Mouse (Mus musculus): ENCODE measurements around the gene Cage1. TPM values are rescaled to one million over a fixed set of nuclear protein-coding genes. Genes with fewer than 3 reads are reported as not detected.

Cage1 gene
- total RNA-seq, 2 experiments from 2014 or later: 0.92 to 0.94 TPM

GRCm38 (mm10) chr13:38010444-38010910 lies 26.4 kb downstream of the Cage1 start:
- no peak for DNase-seq

- DNase-seq: no peak
Observed at GRCm38 (mm10) chr13:38009721-38010408, 27.0 kb downstream of the Cage1 start.

- DNase-seq: no peak
Observed at GRCm38 (mm10) chr13:38007972-38008371, 28.9 kb downstream of the Cage1 start.

GRCm38 (mm10) chr13:38002461-38002860 lies 34.4 kb downstream of the Cage1 start:
- no peak for DNase-seq

- DNase-seq: no peak
Observed at GRCm38 (mm10) chr13:37999713-38000112, 37.2 kb downstream of the Cage1 start.

- no peak for DNase-seq
Observed at GRCm38 (mm10) chr13:37994405-37994749, 42.5 kb downstream of the Cage1 start.

- DNase-seq: peak; percentile 96
Observed at GRCm38 (mm10) chr13:37993704-37994404, 43.0 kb downstream of the Cage1 start, which contains the start of gene Ssr1. TSS of gene Ssr1 (minus strand) at chr13:37994217.

- no peak for DNase-seq
Observed at GRCm38 (mm10) chr13:37993376-37993703, 43.5 kb downstream of the Cage1 start.

- no peak for DNase-seq
Observed at GRCm38 (mm10) chr13:37992638-37993371, 44.1 kb downstream of the Cage1 start.

GRCm38 (mm10) chr13:37989701-37990100 lies 47.2 kb downstream of the Cage1 start:
- no peak for DNase-seq

GRCm38 (mm10) chr13:37986166-37986565 lies 50.7 kb downstream of the Cage1 start:
- no peak for DNase-seq

GRCm38 (mm10) chr13:37981063-37981462 lies 55.8 kb downstream of the Cage1 start:
- no peak for DNase-seq

GRCm38 (mm10) chr13:37980346-37980745 lies 56.5 kb downstream of the Cage1 start:
- no peak for DNase-seq

- no peak for DNase-seq
Observed at GRCm38 (mm10) chr13:37979506-37979905, 57.4 kb downstream of the Cage1 start.

- DNase-seq: no peak
Observed at GRCm38 (mm10) chr13:37974731-37975130, 62.1 kb downstream of the Cage1 start.

GRCm38 (mm10) chr13:37974036-37974435 lies 62.8 kb downstream of the Cage1 start:
- DNase-seq: no peak

GRCm38 (mm10) chr13:37970887-37971530 lies 65.9 kb downstream of the Cage1 start:
- DNase-seq: no peak

GRCm38 (mm10) chr13:37969988-37970387 lies 66.9 kb downstream of the Cage1 start:
- no peak for DNase-seq

GRCm38 (mm10) chr13:37969337-37969736 lies 67.5 kb downstream of the Cage1 start:
- DNase-seq: peak; percentile 68

GRCm38 (mm10) chr13:37967565-37967964 lies 69.3 kb downstream of the Cage1 start:
- DNase-seq: no peak

- DNase-seq: no peak
Observed at GRCm38 (mm10) chr13:37967052-37967437, 69.8 kb downstream of the Cage1 start.

GRCm38 (mm10) chr13:37966256-37967051 lies 70.4 kb downstream of the Cage1 start:
- no peak for DNase-seq

Data from gastrocnemius, postnatal 25 days (tissue).